Mouse (Mus musculus): ENCODE measurements around the gene Ccdc86. TPM values are rescaled to one million over a fixed set of nuclear protein-coding genes. Genes with fewer than 3 reads are reported as not detected.

Gene Ccdc86
- polyA plus RNA-seq, 1 experiment from 2014 or later: 15.3 TPM

- Histone ChIP-seq H3K9me3 (replicated peaks) (no peaks in the 10 kb centered on the region), H3K36me3 (no peaks in the 10 kb centered on the region), H3K27ac (peak overlapping the region; percentile 56), H3K27me3 (no peaks in the 10 kb centered on the region), H3K4me2 (no peak overlapping the region), H3K9ac (no peak overlapping the region), H3K4me3 (no peak overlapping the region), H3K4me1 (replicated peaks) (peaks cover 14% of the 10 kb centered on the region; the same call in 1 of the 2 replicates)
- ATAC-seq (replicated peaks; ENCODE audit: insufficient number of reproducible peaks, insufficient read depth, low FRiP score, low read depth): peak; percentile 44; the same call in 1 of the 2 replicates
- WGBS: 32% methylated on average over 4 of the region's 4 CpGs
These were observed 22.4 kb downstream of the Ccdc86 start for GRCm38 (mm10) chr19:10926666-10927065.

- H3K4me3 ChIP-seq: no peak overlapping the region
- peaks cover 14% of the 10 kb centered on the region; the same call in 1 of the 2 replicates for H3K4me1 ChIP-seq (replicated peaks)
- no peak for ATAC-seq (replicated peaks; ENCODE audit: insufficient number of reproducible peaks, insufficient read depth, low FRiP score, low read depth)
- no peaks in the 10 kb centered on the region for H3K36me3 ChIP-seq
- peak overlapping the region; percentile 56 for H3K27ac ChIP-seq
- no peaks in the 10 kb centered on the region for H3K9me3 ChIP-seq (replicated peaks)
- H3K9ac ChIP-seq: no peak overlapping the region
- no peaks in the 10 kb centered on the region for H3K27me3 ChIP-seq
- WGBS: 54% methylated on average over 6 of the region's 6 CpGs
- no peak overlapping the region for H3K4me2 ChIP-seq
These were observed 22.9 kb downstream of the Ccdc86 start for GRCm38 (mm10) chr19:10926123-10926621.

- Histone ChIP-seq H3K27me3 (no peaks in the 10 kb centered on the region), H3K9me3 (replicated peaks) (no peaks in the 10 kb centered on the region), H3K4me3 (no peak overlapping the region), H3K9ac (no peak overlapping the region), H3K4me2 (no peak overlapping the region), H3K27ac (no peak overlapping the region), H3K36me3 (no peaks in the 10 kb centered on the region), H3K4me1 (replicated peaks) (peaks cover 14% of the 10 kb centered on the region; the same call in 1 of the 2 replicates)
- ATAC-seq (replicated peaks; ENCODE audit: insufficient number of reproducible peaks, insufficient read depth, low FRiP score, low read depth): no peak
- WGBS: 39% methylated on average over 4 of the region's 4 CpGs
These were observed 24.8 kb downstream of the Ccdc86 start for GRCm38 (mm10) chr19:10924220-10924619.

- no peak overlapping the region for H3K27ac ChIP-seq
- no peaks in the 10 kb centered on the region for H3K27me3 ChIP-seq
- no peak overlapping the region for H3K4me2 ChIP-seq
- H3K4me3 ChIP-seq: no peak overlapping the region
- ATAC-seq (replicated peaks; ENCODE audit: insufficient number of reproducible peaks, insufficient read depth, low FRiP score, low read depth): no peak
- H3K4me1 ChIP-seq (replicated peaks): peaks cover 7% of the 10 kb centered on the region
- WGBS: 71% methylated on average over 3 of the region's 3 CpGs
- no peaks in the 10 kb centered on the region for H3K36me3 ChIP-seq
- no peaks in the 10 kb centered on the region for H3K9me3 ChIP-seq (replicated peaks)
- H3K9ac ChIP-seq: no peak overlapping the region
These were observed 28.0 kb downstream of the Ccdc86 start for GRCm38 (mm10) chr19:10921058-10921457.

GRCm38 (mm10) chr19:10920532-10920931, 28.5 kb downstream of the Ccdc86 start, which contains the start of gene Zp1:
Gene Zp1 (minus strand): TSS chr19:10920632.
- no peaks in the 10 kb centered on the region for H3K27me3 ChIP-seq
- H3K4me2 ChIP-seq: no peak within 1 kb of the TSS
- WGBS: 63% methylated on average over 2 of the region's 2 CpGs
- no peak within 1 kb of the TSS for H3K4me3 ChIP-seq
- H3K9me3 ChIP-seq (replicated peaks): no peaks in the 10 kb centered on the region
- no peak within 1 kb of the TSS for H3K27ac ChIP-seq
- H3K9ac ChIP-seq: no peak within 1 kb of the TSS
- peaks cover 4% of the 10 kb centered on the region; the same call in 1 of the 2 replicates for H3K4me1 ChIP-seq (replicated peaks)
- H3K36me3 ChIP-seq: no peaks in the 10 kb centered on the region
- no peak for ATAC-seq (replicated peaks; ENCODE audit: insufficient number of reproducible peaks, insufficient read depth, low FRiP score, low read depth)

GRCm38 (mm10) chr19:10918321-10918991, 30.6 kb downstream of the Ccdc86 start:
- Histone ChIP-seq H3K36me3 (no peaks in the 10 kb centered on the region), H3K4me1 (replicated peaks) (peaks cover 15% of the 10 kb centered on the region), H3K27ac (no peak overlapping the region), H3K9me3 (replicated peaks) (no peaks in the 10 kb centered on the region), H3K9ac (no peak overlapping the region), H3K4me2 (no peak overlapping the region), H3K27me3 (no peaks in the 10 kb centered on the region), H3K4me3 (no peak overlapping the region)
- 84% methylated on average over 10 of the region's 10 CpGs for WGBS
- ATAC-seq (replicated peaks; ENCODE audit: insufficient number of reproducible peaks, insufficient read depth, low FRiP score, low read depth): no peak

- Histone ChIP-seq H3K4me1 (replicated peaks) (peaks cover 15% of the 10 kb centered on the region), H3K27me3 (no peaks in the 10 kb centered on the region), H3K9me3 (replicated peaks) (no peaks in the 10 kb centered on the region), H3K27ac (no peak overlapping the region), H3K4me2 (no peak overlapping the region), H3K4me3 (no peak overlapping the region), H3K9ac (no peak overlapping the region), H3K36me3 (no peaks in the 10 kb centered on the region)
- no peak for ATAC-seq (replicated peaks; ENCODE audit: insufficient number of reproducible peaks, insufficient read depth, low FRiP score, low read depth)
- 50% methylated on average over 5 of the region's 5 CpGs for WGBS
These were observed 32.6 kb downstream of the Ccdc86 start for GRCm38 (mm10) chr19:10916506-10916905.

GRCm38 (mm10) chr19:10914870-10915269, 34.2 kb downstream of the Ccdc86 start:
- WGBS: 56% methylated on average over 2 of the region's 2 CpGs
- no peaks in the 10 kb centered on the region for H3K9me3 ChIP-seq (replicated peaks)
- H3K27me3 ChIP-seq: no peaks in the 10 kb centered on the region
- H3K27ac ChIP-seq: peak overlapping the region; percentile 65
- H3K4me3 ChIP-seq: no peak overlapping the region
- H3K4me1 ChIP-seq (replicated peaks): peaks cover 18% of the 10 kb centered on the region
- no peak for ATAC-seq (replicated peaks; ENCODE audit: insufficient number of reproducible peaks, insufficient read depth, low FRiP score, low read depth)
- H3K9ac ChIP-seq: no peak overlapping the region
- H3K36me3 ChIP-seq: no peaks in the 10 kb centered on the region
- H3K4me2 ChIP-seq: no peak overlapping the region

- Histone ChIP-seq H3K27me3 (no peaks in the 10 kb centered on the region), H3K27ac (peak overlapping the region; percentile 65), H3K4me2 (0 out of 2 replicates have a peak overlapping the region, but pooled peaks have one; percentile 11), H3K9ac (no peak overlapping the region), H3K9me3 (replicated peaks) (no peaks in the 10 kb centered on the region), H3K36me3 (no peaks in the 10 kb centered on the region), H3K4me1 (replicated peaks) (peaks cover 23% of the 10 kb centered on the region), H3K4me3 (no peak overlapping the region)
- WGBS: 21% methylated on average over 7 of the region's 7 CpGs
- peak; percentile 53; the same call in 1 of the 2 replicates for ATAC-seq (replicated peaks; ENCODE audit: insufficient number of reproducible peaks, insufficient read depth, low FRiP score, low read depth)
These were observed 34.8 kb downstream of the Ccdc86 start for GRCm38 (mm10) chr19:10914291-10914690.

- H3K4me1 ChIP-seq (replicated peaks): peaks cover 58% of the 10 kb centered on the region
- no peaks in the 10 kb centered on the region for H3K27me3 ChIP-seq
- H3K9me3 ChIP-seq (replicated peaks): no peaks in the 10 kb centered on the region
- H3K27ac ChIP-seq: peak overlapping the region; percentile 92
- H3K4me2 ChIP-seq: peak overlapping the region; percentile 10; the same call in 1 of the 2 replicates
- peak; percentile 71 for ATAC-seq (replicated peaks; ENCODE audit: insufficient number of reproducible peaks, insufficient read depth, low FRiP score, low read depth)
- 21% methylated on average over 6 of the region's 6 CpGs for WGBS
- no peak overlapping the region for H3K9ac ChIP-seq
- no peak overlapping the region for H3K4me3 ChIP-seq
- H3K36me3 ChIP-seq: peaks cover 13% of the 10 kb centered on the region
These were observed 39.9 kb downstream of the Ccdc86 start for GRCm38 (mm10) chr19:10909087-10909721.

- 41% methylated on average over 3 of the region's 3 CpGs for WGBS
- H3K9ac ChIP-seq: no peak overlapping the region
- no peaks in the 10 kb centered on the region for H3K9me3 ChIP-seq (replicated peaks)
- H3K27me3 ChIP-seq: no peaks in the 10 kb centered on the region
- H3K36me3 ChIP-seq: peaks cover 26% of the 10 kb centered on the region
- H3K4me1 ChIP-seq (replicated peaks): peaks cover 57% of the 10 kb centered on the region
- H3K27ac ChIP-seq: peak overlapping the region; percentile 92
- ATAC-seq (replicated peaks; ENCODE audit: insufficient number of reproducible peaks, insufficient read depth, low FRiP score, low read depth): no peak
- no peak overlapping the region for H3K4me3 ChIP-seq
- no peak overlapping the region for H3K4me2 ChIP-seq
These were observed 41.2 kb downstream of the Ccdc86 start for GRCm38 (mm10) chr19:10907891-10908290.
